Mouse (Mus musculus): ENCODE data around the gene Shroom4.

Shroom4 gene

DNA sequence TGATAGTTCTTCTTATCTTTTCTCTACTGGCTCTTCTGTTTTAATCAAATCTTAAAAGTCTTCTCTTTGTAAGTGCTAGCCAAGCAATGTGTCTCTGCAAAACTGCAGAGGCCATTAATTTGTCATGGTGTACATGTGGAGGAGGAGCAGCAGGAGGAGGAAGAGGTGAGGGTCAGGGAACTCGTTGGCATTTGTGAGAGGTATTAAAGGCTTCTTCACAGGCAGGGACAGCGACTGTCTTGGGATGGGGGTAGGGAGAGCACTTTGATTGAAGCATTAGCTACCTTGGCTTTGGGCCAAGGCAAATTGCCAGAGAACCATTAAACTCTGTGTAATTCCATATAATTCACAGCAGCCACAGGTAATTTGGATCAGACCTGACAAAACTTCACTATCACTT, 96.7 kb downstream of the Shroom4 start:
- no peak for DNase-seq

- DNase-seq: no peak
Measured at GRCm38 (mm10) chrX:6501850-6502249, 102.2 kb downstream of the Shroom4 start.

DNA sequence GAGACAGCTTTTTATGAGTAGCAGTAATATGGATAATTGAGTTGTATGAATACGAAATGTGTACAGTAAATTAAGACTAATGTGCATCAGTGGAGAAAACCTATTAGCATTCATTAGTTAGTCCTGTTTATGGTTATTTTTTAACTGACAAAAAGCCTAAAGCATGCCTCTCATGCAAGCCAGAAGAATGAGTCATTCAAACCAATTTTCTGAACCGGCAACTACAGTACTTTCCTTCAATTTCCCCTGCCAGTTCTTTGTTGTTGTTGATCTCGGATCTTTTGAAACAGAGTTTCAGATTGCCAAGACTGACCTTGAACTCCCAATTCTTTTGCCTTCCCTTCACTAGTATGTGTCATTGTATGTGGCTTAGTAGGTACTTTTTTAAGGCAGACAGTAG, 117.6 kb downstream of the Shroom4 start:
- no peak for DNase-seq

DNA sequence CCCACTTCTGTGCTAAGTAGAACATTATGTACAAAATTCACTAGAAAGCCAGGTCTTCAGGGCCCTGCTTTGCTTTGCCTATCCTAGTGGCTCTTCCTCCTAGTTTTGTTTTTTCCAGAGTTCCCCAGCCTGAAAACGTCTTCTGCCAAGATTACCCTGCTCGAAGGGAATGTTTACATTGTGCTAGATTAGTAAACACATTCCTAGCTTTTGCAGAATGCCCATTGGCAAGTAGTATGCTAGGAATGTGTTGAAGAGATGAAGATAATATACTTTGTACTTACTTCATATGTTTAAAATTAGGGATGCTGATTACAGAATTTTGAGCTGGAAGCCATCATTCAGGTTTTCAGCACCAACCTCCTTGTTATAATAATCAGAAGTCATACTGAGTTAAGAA, 118.8 kb downstream of the Shroom4 start:
- no peak for DNase-seq

DNA sequence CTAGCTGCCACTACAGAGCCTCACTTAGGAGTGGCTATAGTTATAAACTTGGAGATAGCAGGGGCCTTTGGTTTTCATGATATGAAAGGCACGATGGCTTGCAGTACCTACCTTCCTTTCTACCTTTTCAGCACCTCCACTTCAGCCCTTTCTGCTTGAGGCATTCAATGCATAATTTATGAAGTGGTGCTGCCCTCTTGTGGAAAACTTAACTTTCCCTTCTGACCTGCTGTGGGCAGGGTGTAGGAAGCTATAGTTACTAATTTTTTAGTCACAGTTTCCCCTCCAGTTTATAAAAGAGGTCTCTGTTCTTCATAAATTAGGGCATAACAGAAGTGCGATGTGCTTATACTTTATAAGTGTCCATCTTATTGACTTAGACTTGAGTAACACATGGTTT, 123.3 kb downstream of the Shroom4 start:
- peak in 1 of 2 experiments; percentile 22 for DNase-seq

GRCm38 (mm10) chrX:6536636-6537035, 137.0 kb downstream of the Shroom4 start:
- DNase-seq: no peak

GRCm38 (mm10) chrX:6537689-6538088, 138.0 kb downstream of the Shroom4 start:
- no peak for DNase-seq

DNA sequence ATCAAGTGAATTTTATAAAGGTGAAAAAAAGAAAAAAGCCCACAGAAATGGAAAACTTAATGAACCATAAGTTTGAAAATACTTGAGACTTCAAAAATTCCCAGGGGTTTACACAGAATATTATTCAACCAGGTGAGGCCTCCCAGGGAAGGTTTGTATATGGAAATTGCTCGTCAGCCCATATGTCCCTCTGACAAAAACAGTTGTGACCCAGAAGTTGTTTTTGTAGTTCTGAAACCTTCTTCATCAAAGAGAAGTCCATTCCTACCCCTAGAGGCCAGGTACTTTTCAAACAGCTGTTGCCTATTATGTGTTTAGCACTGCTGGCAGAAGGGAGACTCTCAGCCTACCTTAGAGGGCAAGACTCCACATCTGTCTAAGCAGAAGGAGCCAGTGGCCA, 165.4 kb downstream of the Shroom4 start:
- no peak for DNase-seq

- no peak for DNase-seq
Measured at GRCm38 (mm10) chrX:6574511-6574910, 174.9 kb downstream of the Shroom4 start.

DNA sequence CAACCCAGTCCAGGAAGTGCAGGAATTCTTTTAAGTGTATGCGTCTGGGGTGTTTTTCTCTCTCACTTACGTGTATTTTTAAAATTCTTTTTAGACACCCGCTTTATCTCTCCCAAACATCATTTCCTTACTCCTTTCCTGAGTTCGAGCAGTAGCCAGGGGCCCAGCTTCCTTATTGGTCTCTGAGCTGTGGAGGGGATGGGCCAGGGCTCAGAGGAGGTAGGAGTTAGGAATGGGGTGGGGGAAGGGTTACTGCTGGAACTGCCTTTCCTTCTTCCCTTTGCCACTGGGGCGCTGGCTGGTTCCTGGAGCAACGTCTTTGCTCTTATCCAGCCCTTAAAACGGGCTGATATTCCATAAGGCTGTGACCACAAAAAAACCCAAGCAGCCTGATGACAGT, 177.3 kb downstream of the Shroom4 start:
- peak; percentile 38 to 51 for DNase-seq

DNA sequence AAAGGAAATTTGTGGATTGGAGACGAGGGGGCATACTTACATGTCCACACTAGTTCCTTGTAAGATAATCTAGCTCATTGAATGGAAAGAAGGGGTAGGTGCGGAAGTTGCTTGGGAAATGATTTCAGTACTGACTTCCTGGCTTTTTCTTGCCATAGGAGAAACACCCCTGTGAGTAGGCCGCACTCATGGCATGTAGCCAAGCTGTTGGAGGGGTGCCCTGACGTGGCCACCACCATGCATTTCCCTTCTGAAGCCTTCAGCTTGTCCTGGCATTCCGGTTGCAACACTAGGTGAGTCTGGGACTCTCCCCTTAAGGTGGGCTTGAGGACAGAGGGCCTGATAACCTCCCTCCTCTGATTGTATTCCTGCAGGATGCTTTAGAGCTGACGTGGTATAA, 181.0 kb downstream of the Shroom4 start:
- peak; percentile 11 to 20 for DNase-seq

DNA sequence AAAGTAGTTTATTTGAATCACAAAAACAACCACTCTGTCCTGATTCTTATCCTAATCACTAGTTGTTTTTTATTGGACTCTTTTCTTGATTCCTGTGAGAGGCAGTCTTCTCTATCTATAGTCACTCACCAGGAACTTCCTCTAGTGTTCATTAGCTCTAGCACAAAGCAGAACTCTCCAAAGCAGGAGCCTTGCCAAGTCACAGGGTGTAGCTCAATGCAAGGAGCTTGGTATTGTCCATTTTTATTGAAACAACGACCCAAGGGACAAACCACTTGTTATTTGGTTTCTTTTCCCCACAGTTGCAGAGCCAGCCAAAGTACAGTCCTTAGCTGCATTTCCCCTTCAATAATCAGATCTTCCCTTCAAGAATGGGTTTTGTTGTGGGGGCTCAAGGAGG, 181.5 kb downstream of the Shroom4 start:
- DNase-seq: no peak

- no peak for DNase-seq
Measured at GRCm38 (mm10) chrX:6582646-6583045, 183.0 kb downstream of the Shroom4 start.

DNA sequence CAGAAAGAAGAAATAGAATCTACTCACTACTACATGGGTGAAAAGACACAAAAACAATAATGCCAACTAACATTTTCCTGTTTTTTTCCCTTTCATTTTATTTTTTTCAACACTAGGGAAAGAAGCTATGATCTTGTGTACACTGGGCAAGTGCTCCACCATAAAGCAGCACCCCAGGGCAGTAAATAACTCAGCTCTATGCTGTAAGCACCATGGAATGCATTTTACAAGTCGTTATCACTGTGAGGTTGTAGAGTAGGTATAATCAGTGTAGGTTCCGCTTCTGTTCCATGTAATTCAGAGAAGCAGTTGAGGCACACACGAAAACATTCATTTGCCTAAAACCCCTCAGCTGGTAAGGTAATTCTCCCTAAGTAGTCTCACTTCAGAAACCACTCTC, 194.5 kb downstream of the Shroom4 start:
- DNase-seq: no peak

- peak in 1 of 2 experiments; percentile 1 for DNase-seq
Measured at GRCm38 (mm10) chrX:6654024-6654423, 254.4 kb downstream of the Shroom4 start.

GRCm38 (mm10) chrX:6658820-6659324, 259.2 kb downstream of the Shroom4 start:
- DNase-seq: no peak
